Mouse (Mus musculus) kidney, adult 9 months (tissue): Measurements from ENCODE around the gene Scrt2.

Experiments
- DNase-seq: peaks from one replicate; pipeline ENCODE4 v3.0.0; 2022

Scrt2 gene

DNA sequence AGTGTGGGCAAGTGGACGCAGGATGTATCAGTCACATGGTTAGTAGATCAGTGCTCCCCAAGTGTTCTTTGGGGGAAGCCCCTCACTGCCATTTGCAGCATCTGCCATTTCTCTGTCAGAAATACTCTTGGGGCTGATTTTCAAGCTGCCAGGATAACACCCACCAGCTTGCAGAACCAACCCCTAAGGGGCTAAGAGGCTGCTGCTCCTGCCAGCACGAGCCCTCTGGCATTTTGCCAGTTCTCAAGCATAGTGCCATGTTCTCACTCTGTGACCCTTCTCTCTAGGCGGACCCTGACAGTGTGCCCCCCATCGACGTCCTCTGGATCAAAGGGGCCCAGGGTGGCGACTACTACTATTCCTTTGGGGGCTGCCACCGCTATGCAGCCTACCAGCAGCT, 27.4 kb downstream of the Scrt2 start:
- DNase-seq: no peak

DNA sequence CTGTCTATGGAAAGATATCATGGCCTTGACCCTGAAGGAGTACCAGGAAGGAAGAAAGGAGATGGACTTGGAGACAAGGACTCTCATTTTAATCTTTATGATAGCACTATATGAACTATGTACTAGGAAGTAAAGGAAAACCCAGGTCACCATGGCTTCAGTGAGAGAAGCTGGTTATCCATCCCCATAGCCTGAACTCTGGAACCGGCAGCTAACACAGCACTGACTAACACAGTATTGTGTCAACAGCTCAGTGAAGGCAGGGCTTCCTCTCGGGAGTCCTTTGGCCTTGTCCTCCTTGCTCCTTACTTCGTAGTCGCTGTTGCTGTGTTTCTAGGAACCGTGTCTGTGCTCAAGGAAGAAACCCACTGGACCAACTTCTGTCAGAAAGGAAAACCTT, 28.1 kb downstream of the Scrt2 start:
- DNase-seq: no peak

DNA sequence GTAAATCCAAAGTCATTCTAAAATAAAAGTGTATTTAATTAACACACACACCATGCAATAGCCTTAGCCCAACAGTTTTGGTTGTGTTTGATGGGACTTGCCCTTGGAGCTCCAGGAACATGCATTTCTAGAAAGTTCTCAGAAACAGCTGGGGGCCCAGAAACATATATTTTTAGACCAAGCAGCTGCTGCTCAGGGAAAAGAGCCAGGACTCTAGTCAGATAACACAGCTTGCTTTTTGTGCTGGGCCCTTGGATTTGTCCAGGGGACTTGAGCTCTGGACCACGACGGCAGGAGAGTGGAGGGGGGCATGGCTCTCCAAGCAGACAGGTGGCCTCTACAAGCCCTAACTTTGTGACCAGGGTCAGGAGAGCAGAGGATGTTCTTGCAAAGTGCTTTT, 30.0 kb downstream of the Scrt2 start:
- DNase-seq: no peak

DNA sequence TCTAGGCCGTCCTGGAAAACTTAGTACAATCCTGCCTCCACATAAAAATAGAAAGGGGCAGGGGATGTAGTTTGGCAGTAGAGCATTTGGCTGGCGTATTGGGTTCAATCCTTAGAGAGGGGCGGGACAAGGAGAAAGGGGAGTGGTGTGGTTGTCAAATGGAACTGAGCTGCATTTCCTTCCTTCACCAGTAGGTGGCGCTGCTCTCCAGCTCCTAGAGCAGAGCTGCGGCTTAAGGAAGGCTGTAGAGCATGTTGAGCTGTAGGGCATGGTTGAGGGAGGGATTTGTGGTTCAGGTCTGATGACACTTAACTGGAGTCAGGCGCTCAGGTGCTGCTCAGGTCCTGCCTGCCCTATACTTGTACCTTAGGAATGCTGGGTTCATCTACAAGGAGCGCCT, 30.6 kb downstream of the Scrt2 start:
- DNase-seq: peak; percentile 93

DNA sequence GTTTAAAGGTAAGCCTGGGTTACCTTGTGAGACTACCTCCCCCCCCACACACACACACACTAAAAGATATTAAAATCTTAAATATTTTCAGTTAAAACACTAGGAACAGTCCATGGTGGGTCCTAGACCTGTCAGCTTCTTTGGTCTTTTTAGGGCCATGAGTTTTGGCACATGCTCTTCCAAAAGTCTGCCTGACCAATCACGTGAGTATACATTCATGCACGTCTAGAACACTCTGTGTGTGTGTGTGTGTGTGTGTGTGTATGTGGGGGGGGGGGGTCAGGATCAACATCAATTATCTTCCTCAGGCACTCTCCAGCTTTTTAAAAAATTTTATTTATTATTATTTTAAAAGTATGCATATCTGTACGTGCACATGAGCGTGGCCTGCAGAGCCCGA, 31.2 kb downstream of the Scrt2 start:
- DNase-seq: no peak

DNA sequence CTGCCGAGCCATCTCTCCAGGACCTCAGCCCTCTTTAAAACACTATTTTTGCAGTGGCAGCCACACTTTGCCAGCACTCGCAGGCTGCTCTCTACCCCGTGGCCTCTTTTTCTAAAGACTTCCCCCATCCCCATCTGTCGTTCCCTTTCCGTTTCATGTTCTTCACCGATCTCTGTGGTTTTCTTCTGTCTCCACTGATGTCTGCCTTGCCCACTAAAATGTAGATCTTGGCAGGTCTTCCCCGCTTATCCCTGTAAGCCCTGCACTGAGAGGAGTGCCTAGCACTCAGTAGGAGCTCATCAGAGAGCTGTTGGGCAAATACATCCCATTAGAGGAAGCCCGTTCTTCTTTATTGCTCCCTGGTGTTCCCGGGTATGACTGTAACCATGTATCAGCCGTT, 31.6 kb downstream of the Scrt2 start:
- DNase-seq: no peak

DNA sequence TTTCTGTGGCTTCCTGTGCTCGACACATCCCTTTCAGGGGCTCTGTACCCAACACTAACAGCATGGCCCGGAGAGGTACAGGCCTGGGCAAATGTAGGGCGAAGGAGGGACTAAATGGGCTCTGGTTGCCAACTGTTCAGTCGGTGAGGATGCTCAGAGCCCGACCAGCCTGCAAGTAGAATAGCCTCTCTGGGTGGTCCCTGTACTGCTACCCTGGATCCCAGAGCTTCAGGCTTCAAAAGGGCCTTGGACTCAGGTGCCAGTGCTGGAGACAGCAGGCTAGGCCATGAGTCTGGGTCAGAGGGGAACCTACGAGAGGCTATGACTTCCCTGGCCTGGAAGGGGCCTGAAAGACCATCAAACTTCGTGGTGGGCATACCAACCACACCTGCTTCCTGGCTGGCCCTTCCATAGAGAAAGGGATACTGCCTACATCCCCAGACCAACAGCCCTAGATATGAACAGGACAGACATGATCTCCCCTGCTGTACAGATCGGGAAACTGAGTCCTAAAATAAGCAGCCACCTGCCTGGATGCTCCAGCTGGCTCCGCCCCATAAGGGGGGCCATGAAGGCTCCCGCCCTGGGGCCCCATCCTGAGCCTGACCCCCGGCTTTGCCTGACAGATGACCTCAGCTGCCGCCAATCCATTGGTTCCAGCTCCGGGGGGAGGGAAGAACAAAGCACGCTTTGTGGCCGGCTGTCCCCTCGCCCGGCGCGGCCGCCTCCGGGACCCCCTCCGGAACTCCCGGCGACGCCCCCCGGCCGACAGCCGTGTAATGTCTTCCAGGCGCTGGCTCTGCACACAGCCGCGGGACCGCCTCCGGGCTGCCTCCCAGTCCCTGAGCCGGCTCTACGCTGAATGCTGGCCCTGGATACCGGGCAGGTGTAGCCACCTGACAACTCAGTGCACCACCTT, 33.0 kb downstream of the Scrt2 start:
- DNase-seq: no peak

DNA sequence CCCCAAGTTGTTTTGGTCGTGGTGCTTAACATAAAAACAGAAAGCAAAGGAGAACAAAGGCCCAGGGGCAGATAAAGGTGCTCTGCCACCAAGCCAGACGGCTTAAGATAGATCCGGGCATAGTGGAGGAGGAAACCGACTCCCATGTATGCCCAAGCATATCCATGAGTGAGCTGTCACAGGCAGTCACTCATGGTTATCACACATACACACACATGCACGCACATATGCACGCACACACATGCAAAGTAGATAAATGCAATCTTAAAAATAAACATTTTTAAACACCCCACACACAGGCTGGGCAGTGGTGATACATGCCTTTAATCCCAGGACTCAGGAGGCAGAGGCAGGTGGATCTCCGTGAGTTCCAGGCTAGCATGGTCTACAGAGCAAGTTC, 36.4 kb downstream of the Scrt2 start:
- no peak for DNase-seq

DNA sequence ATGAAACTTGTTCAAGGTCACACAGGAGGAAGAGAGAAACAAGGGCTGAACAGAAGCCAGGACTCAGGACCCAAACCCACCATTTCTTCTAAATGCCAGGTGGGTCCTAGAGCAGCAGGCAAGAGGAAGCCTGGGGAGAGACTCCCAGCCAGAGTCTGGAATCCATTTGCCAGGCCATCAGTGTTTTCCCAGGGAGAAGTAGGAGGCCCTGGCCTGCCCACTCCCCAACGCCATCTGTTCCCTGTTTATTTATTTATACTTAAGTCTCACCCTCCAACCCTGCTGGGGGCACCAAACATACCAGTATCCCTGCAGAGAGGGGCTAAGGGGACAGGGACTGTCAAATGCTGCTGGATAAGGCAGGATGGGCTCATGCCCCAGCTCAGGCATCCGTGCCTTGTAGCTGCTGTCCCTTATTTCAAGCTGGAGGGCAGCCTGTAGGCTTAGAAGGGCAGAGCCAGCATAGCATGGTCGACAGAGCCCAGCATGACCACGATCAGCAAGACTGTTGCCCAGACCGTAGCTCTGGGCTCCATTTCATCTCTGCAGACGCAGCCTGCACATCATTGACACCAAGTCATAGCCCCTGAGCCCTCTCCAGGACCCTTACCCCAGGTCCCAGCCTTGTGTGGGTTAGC, 38.0 kb downstream of the Scrt2 start:
- no peak for DNase-seq

DNA sequence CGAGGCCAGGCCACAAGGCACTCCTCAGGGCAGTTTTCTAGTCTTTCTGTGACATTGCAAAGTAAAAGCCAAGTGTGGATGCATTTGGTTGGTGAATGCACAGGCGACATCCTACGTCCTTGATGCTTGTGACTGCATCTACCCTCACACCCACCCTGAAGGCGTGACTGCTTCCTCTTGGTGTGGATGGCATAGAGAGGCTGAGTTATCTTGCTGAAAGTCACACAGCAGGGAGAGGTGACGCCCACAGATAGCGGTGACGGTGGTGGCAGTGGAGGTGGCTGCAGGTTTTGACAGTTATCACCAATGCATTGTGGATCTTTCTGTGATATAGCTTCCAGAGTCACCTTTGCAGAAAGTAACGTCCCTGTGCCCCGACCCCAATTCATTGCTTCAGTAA, 41.6 kb downstream of the Scrt2 start:
- no peak for DNase-seq

DNA sequence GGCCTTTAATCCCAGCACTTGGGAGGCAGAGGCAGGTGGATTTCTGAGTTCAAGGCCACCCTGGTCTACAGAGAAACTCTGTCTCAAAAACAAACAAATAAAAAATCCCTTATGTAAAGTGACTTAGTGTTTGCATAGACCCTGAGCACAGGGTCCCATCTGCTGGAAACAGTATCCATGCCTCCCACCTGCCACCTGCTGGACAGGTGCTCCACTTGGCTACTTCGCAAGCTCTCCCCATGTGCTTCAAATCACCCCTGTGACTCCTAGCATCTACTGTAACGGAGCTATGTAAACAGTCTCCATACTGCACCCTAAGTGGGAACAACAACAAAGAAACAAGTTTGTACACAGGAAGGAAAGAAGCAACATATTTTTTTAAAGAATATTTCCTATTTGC, 47.3 kb downstream of the Scrt2 start:
- DNase-seq: no peak

DNA sequence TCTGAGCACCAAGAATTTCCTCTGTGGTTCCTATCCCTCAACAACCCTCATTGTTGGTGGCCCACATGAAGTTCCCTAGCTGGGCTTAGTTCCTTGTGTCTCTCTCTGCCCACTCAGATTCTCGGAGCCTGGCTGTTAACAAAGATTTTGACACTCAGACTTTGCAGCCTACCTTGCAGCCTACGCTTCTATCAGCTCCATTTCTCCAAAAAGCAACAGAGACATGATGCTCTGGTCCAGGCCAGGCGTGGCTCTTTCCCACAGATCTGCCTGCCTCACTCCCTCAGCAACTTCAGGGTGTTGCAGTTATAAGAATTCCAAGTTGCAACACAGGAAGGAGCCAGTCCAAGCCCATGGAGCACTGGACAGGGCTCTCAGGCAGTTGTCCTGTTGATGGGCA, 48.4 kb downstream of the Scrt2 start:
- no peak for DNase-seq

DNA sequence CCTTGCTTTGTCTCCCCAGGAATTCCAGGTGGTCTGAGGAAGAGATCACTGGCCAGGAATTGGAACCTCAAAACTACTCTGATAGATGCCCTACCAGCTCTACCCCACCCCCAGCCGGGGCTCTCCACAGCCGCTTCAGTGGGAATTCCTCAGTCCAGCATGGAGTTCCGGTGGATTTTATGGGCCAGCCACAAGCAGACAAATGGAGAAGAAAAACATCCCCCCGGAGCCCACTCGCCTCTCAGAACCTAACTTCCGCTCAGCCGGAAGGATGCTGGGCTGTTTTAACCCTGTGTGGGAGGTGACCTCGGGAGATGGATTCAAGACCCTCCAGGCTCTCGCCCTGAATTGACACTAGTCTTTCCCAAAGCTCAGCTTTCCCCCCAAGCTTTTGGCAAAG, 50.7 kb downstream of the Scrt2 start:
- no peak for DNase-seq

DNA sequence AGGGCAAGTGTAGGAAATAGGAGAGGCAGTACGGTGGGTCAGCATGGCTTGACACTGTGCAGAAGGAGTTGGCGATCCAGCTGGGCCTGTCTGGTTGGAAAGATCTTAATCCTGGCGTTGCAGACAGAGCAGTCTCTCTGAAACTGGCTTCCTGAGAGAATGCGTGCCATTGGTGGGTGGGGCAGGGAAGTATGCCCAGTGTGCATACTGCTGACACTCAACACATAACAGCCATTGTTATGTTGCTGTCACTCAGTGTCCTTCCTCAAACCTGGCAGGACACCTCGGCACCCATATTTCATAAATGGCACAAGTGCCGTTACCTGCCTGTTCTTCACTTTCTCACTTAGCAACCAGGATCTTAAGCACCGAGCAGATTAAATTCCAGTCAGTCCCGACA, 51.4 kb downstream of the Scrt2 start:
- DNase-seq: no peak

DNA sequence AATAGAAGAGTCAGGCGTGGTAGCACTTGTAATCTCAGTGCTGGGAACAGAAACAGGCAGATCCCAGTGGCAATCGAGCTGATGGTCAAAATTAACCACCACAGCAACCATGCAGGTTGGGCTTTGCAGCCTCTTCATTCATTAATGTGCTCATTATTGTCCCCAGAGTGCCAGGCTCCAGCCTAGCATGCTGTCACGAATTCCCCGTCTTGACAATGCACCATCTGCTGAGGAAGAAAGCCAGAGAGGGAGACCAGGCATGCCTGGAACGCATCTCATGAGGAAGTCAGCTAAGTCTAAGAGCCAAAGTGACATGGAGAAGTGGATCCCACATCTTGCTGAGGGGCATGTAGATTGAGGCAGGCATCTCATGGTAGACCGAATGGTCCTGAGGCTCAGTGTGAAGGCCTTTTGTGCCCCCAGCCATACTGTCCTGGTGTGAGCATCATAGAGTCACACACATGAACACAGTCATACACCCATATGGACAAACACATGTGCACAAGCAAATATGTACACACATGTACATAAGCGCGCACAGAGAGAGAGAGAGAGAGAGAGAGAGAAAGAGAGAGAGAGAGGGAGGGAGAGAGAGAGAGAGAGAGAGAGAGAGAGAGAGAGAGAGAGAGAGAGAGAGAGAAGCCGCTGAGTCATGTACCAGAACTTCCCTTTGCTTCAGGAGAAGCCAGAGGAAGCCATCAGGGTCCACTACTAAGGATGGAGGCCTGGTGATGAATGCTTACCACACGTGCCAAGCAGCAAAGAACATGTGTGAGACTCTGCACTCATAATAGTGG, 58.1 kb downstream of the Scrt2 start:
- DNase-seq: no peak

DNA sequence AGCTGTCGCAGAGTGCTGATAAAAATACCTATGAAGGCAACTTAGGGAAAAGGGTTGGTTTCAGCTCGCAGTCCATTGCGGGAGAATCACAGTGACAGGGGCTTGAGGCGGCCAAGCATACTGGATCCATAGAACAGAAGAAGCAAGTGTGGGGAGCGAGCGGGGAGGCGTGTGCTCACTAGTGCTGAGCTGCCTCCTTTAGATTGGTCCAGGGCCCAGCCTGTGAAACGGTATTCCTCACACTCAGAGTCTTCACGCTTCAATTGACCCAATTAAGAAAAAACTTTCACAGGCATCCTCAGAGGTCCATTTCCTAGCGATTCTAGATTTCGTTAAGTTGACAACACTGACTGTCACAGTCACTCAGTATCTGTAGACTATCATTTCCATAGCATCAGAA, 59.6 kb downstream of the Scrt2 start:
- no peak for DNase-seq

DNA sequence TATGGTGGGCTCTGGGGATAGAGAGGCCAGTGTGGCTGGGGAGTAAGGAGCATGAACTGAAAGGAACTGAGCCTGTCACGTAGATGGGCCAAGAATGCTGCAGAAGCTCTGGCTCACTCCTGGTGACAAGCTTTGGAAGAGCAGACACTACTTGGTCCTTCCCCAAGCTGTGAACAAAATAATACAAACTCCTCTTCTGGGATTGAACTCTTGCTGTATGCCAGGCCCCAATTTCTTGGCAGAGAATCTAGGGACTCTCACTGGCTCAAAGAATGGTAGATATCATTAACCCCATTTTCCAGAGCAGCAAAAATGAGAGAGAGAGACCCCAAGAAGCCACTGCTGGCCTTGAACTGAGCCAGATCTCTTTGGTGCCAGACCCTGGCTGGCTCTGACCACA, 60.2 kb downstream of the Scrt2 start:
- DNase-seq: no peak

DNA sequence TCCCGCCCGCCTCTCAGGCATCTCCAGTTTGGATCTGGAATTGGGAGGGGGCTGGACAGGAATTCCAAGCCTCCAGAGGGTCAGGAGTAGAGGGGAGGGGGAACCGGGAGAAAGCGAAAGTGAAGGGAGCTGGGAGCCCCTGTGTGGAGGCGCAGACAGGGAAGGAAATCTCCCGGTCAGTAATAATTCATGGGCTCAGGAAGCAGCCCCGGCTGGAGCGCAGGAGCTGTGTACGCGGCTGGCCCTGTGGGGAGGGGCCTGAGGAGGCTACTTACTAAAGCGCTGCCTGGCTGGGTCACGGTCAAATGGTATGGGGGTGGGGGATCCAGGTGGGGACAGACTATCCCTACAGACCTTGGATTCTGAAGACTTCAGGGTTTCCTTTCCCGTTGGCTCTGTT, 60.7 kb downstream of the Scrt2 start:
- DNase-seq: peak; percentile 51

DNA sequence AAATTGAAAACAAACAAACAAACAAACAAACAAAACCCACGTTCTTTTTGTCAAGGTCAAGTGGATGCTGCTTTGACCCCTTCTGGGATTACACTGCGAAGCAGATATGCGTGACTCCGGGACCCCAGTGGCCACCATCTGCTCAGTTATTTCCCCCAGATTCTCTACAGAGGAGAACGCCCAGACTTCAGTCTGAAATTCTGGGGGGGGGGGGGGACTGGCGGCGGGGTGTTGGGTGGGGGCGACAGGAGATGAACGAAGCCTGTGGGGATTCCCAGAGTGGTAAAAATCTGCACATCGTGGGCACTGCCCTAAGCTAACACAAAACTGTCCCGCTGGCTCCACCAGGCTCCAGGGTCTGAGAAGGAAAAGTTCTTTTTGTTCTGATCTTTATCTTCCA, 61.2 kb downstream of the Scrt2 start:
- no peak for DNase-seq

DNA sequence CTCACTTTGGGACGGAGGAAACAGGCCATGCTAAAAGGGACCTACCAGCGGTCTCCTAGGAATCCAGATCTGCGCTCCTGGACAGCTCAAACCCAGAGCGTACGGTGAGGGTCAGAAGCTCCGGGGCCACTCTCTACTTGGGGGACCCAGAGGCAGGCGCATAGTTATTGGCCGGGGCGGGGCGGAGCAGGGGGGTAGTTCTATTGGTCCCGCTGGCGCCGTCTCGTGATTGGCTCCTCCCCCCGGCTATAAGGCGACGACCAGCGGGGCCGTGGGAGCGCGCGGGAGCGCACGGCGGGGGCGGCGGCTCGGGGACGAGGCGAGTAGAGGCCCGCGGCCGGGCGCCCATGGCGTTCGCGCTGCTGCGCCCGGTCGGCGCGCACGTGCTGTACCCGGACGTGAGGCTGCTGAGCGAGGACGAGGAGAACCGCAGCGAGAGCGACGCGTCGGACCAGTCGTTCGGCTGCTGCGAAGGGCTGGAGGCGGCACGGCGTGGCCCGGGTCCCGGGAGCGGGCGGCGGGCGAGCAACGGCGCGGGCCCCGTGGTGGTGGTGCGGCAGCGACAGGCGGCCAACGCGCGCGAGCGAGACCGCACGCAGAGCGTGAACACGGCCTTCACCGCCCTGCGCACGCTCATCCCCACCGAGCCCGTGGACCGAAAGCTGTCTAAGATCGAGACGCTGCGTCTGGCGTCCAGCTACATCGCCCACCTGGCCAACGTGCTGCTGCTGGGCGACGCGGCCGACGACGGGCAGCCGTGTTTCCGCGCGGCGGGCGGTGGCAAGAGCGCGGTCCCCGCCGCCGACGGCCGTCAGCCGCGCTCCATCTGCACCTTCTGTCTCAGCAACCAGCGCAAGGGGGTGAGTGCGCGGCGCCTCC, 62.2 kb downstream of the Scrt2 start, which contains the start of gene Tcf15:
Gene Tcf15 (plus strand): TSS at position 283 of the 879 bp plus-strand sequence.
- DNase-seq: peak; percentile 62

DNA sequence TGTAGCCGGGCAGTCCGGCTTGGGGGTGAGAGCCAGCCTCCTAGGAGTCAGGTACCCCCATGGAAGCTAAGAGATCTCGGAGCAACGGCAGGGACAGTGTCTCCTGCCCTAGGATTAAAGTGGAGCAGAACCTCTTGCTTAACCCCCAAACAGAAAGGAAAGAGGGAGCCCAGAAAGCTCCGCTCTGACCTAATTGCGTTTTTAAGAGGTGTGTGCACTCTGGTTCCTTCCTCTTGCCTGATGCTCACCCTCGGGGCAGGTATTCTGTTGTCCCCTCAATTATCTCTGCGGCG, 62.8 kb downstream of the Scrt2 start:
- DNase-seq: no peak

DNA sequence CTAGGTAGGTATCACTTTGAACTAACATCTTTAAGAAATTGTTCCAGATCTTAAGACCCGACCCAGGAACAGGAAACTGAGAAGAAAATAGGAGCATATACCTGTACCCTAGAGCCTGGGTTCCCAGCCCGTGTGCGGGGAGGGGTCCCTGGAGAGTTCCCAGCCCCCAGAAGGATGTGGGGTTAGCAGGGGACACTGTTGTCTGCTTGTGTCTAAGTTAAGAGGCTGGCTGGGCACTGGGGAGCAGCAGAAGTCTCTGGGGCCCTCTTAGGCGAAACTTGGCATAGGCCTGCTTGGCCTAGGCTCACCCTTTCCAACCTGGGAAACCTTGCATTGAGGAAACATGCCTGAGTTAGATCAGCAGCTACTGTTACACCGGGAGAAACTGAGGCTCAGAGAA, 63.2 kb downstream of the Scrt2 start:
- no peak for DNase-seq
